Mouse (Mus musculus) limb, embryonic 13.5 days (tissue): Measurements from ENCODE around the gene Defa37. TPM values are rescaled to one million over a fixed set of nuclear protein-coding genes. Genes with fewer than 3 reads are reported as not detected.
"Not testable (repeated sequence)": the region's sequence is repeated elsewhere in the genome, so short reads cannot be mapped to it uniquely, and the experiment has no call there.

Experiments
- ATAC-seq: fragments of 200-750 bp; cut with Nextera tagmentation; 2 replicates; pipeline ENCODE4 v1.8.0; 2017; ENCODE audit warnings: low read depth, moderate number of reproducible peaks, moderate TSS enrichment; ENCODE audit not compliant: low FRiP score
- H3K27ac ChIP-seq: fragments of 300-500 bp; sonication (generic); 2 replicates; pipeline ENCODE4 v1.5.1; 2015; ENCODE audit warnings: inconsistent platforms, mild to moderate bottlenecking, moderate library complexity
- H3K27me3 ChIP-seq: fragments of 300-500 bp; sonication (generic); 2 replicates; pipeline ENCODE4 v1.6.1; 2015; ENCODE audit warnings: mild to moderate bottlenecking, inconsistent platforms
- H3K36me3 ChIP-seq: fragments of 300-500 bp; sonication (generic); 2 replicates; pipeline ENCODE4 v1.6.1; 2015; ENCODE audit warnings: inconsistent platforms, mild to moderate bottlenecking, moderate library complexity
- H3K4me1 ChIP-seq: fragments of 300-500 bp; sonication (generic); 2 replicates; pipeline ENCODE4 v1.6.1; 2015; ENCODE audit warnings: inconsistent platforms
- H3K4me2 ChIP-seq: fragments of 300-500 bp; sonication (generic); replicated peaks from 2 replicates; pipeline ENCODE4 v1.6.1; 2015; ENCODE audit warnings: inconsistent platforms, mild to moderate bottlenecking, moderate library complexity
- H3K4me3 ChIP-seq: fragments of 300-500 bp; sonication (generic); 2 replicates; pipeline ENCODE4 v1.5.1; 2015; ENCODE audit warnings: moderate library complexity, mild to moderate bottlenecking, inconsistent platforms
- H3K9ac ChIP-seq: fragments of 300-500 bp; sonication (generic); 2 replicates; pipeline ENCODE4 v1.6.1; 2015; ENCODE audit warnings: mild to moderate bottlenecking, inconsistent platforms
- H3K9me3 ChIP-seq: fragments of 300-500 bp; sonication (generic); 2 replicates; pipeline ENCODE4 v1.6.1; 2016; ENCODE audit warnings: inconsistent platforms
- WGBS: fragments of 180-500 bp; shearing (Covaris S2); methylation state at CpG from one replicate; pipeline ENCODE4 v1.1.7; 2015; 5-methylcytosine and 5-hydroxymethylcytosine counted together
- polyA plus RNA-seq: library from polyadenylated mRNA; unstranded; fragments of >200 nt; fragmentation: Nextera tagmentation; extraction: Ambion mirVana; gene quantifications from 2 replicates; pipeline ENCODE4 v1.2.1, GENCODE M21; 2015

The Defa37 gene
- polyA plus RNA-seq = not detected in 2 replicates

- not testable (repeated sequence) for H3K4me1 ChIP-seq, H3K4me2 ChIP-seq, H3K36me3 ChIP-seq, H3K27me3 ChIP-seq, H3K27ac ChIP-seq, H3K4me3 ChIP-seq, H3K9ac ChIP-seq, H3K9me3 ChIP-seq, ATAC-seq
- WGBS = no CpG with 5 or more reads among the region's 1 CpGs
Measured at GRCm38 (mm10) chr8:21565086-21565485, at the start of gene Defa37. TSS of gene Defa37 (plus strand) at chr8:21565386.

GRCm38 (mm10) chr8:21528732-21529131 lies 36.5 kb upstream of the Defa37 start, which contains the start of gene Defa32:
TSS of gene Defa32 (plus strand) at chr8:21529032.
- H3K9ac ChIP-seq, H3K4me3 ChIP-seq, H3K27ac ChIP-seq, ATAC-seq, H3K4me2 ChIP-seq, H3K27me3 ChIP-seq, H3K36me3 ChIP-seq, H3K9me3 ChIP-seq, H3K4me1 ChIP-seq: not testable (repeated sequence)
- no CpG with 5 or more reads among the region's 2 CpGs for WGBS

DNA sequence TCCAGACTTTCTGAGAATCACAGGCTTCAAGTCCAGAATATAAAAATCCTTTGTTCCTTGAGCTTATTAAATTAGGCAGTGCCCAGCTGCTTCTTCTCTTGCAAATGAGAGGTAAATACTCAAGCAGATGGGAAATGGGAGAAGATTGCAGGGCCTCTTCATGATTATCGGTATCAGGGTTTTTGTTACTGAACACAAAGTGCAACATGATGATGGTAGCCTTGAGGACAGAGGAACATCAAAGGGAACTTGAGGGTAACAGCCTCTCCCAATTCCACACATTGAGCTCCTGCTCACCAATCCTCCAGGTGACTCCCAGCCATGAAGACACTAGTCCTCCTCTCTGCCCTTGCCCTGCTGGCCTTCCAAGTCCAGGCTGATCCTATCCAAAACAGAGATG lies 17.5 kb downstream of the Defa37 start, which contains the start of gene Defa28:
Defa28 (plus strand) TSS at position 301 of the 400 bp plus-strand sequence.
- H3K4me1 ChIP-seq, H3K27me3 ChIP-seq, H3K4me2 ChIP-seq, H3K9me3 ChIP-seq, H3K36me3 ChIP-seq, ATAC-seq, H3K27ac ChIP-seq, H3K9ac ChIP-seq, H3K4me3 ChIP-seq: not testable (repeated sequence)
- no CpG with 5 or more reads among the region's 1 CpGs for WGBS

DNA sequence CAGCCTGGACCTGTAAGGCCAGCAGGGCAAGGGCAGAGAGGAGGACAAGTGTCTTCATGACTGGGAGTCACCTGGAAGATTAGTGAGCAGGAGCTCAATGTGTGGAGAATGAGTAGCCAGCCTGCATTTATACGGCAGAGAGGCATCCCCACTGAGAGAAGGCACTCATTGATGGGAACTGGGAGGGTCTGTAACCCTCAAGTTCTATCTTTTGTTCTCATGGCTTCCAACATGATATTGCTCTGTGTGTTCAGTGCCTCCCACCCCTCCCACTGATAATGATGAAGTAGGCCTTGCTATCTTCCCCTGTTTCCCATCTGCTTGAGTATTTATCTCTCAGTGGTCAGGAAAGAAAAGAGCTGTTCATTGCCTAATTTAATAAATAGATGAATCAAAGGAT lies 29.2 kb downstream of the Defa37 start, which contains the start of gene Gm7861:
Gm7861 (minus strand) TSS at position 101 of the 400 bp plus-strand sequence.
- H3K27me3 ChIP-seq, H3K9ac ChIP-seq, H3K4me2 ChIP-seq, H3K4me1 ChIP-seq, H3K9me3 ChIP-seq, H3K36me3 ChIP-seq, H3K4me3 ChIP-seq, H3K27ac ChIP-seq, ATAC-seq: not testable (repeated sequence)
- no CpG with 5 or more reads among the region's 1 CpGs for whole genome bisulfite sequencing

Other genes starting within 250 kb of the Defa37 start
- not detected in 2 replicates for gene Defa27, start 249.8 kb upstream of the Defa37 start, polyA plus RNA-seq
- gene Defa29, start 238.4 kb upstream of the Defa37 start, polyA plus RNA-seq = not detected in 2 replicates
- not detected in 2 replicates for gene Defa2, start 186.9 kb upstream of the Defa37 start, polyA plus RNA-seq
- gene Defa33, start 173.6 kb upstream of the Defa37 start, polyA plus RNA-seq = not detected in 2 replicates
- not detected in 2 replicates for gene Defa36, start 138.0 kb upstream of the Defa37 start, polyA plus RNA-seq
- not detected in 2 replicates for gene Gm7849, start 108.8 kb upstream of the Defa37 start, polyA plus RNA-seq
- not detected in 2 replicates for gene Defa20, start 56.1 kb upstream of the Defa37 start, polyA plus RNA-seq
- gene Defa32, start 36.4 kb upstream of the Defa37 start, polyA plus RNA-seq = not detected in 2 replicates
- not detected in 2 replicates for gene Defa28, start 17.6 kb downstream of the Defa37 start, polyA plus RNA-seq
- gene Gm7861, start 29.1 kb downstream of the Defa37 start, polyA plus RNA-seq = not detected in 2 replicates
- not detected in 2 replicates for gene Defa26, start 52.8 kb downstream of the Defa37 start, polyA plus RNA-seq
- not detected in 2 replicates for gene Defa17, start 90.4 kb downstream of the Defa37 start, polyA plus RNA-seq
- gene Defa34, start 100.4 kb downstream of the Defa37 start, polyA plus RNA-seq = not detected in 2 replicates
- gene AY761184, start 138.3 kb downstream of the Defa37 start, polyA plus RNA-seq = not detected in 2 replicates
- not detected in 2 replicates for gene Defa24, start 169.1 kb downstream of the Defa37 start, polyA plus RNA-seq